Mouse (Mus musculus) thymus, adult 2 months (tissue): ENCODE data around the gene Pdgfc.

Experiments
- CTCF ChIP-seq: fragments of 200-500 bp; IDR thresholded peaks from 2 replicates; pipeline ENCODE4 v1.5.1; 2012; ENCODE audit warnings: mild to moderate bottlenecking, control low read depth, low read length, moderate library complexity, borderline replicate concordance; ENCODE audit not compliant: control insufficient read depth, poor library complexity, insufficient read depth; ENCODE audit errors: extremely low read depth
- POLR2A ChIP-seq: fragments of 200-500 bp; IDR thresholded peaks from 2 replicates; pipeline ENCODE4 v1.6.1; 2012; ENCODE audit warnings: mild to moderate bottlenecking, low read length, control low read depth, moderate library complexity; ENCODE audit not compliant: control insufficient read depth, poor library complexity, insufficient read depth; ENCODE audit errors: extremely low read depth

DNA sequence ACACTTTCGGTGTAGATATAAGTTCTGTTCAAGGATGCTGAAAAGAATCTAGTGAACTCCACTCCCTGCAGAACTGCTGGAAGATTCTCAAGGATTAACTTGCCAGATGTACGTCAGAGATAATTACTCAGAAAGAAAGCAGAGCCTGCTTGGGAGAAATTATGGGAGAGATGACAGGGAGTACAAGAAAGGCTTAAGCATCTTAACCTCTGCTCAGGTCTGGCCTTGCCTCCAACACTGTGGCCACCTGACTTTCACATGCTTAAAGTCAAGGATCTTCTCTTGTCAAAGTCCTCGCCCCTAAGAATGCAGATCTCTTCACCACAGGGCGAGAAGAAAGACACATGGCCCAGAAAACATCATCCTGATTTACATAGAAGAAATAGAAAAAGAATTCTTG, 185.5 kb downstream of the Pdgfc start:
- no peak for TF ChIP-seq CTCF
- no peak for TF ChIP-seq POLR2A
